In genomic region chr2:146010816-146011215, GRCm38 (mm10) we compare ENCODE assay signal across 22 mouse cellular contexts.
DNase-seq lines count a peak whose midpoint lies in the region; ATAC-seq lines count a peak whose summit lies in the region.
"Had no signal": no experiment of that assay in that cellular context is flagged by ENCODE, and none has a peak within 500 bp of the region (broad histone marks: within the 10 kb centered on the region; RNA-seq: fewer than 3 reads in every experiment).

No protein-coding gene starts in this region.

- no peak for ATAC-seq in forebrain, embryonic 12.5 days (ENCODE audit: low FRiP score)
- ATAC-seq in liver, embryonic 16.5 days (ENCODE audit: low read depth), result peak; percentile 45
- ATAC-seq in liver, embryonic 11.5 days (replicated peaks; ENCODE audit: low FRiP score), result no peak
- ATAC-seq: intestine, embryonic 16.5 days had no signal

- H3K27ac ChIP-seq in forebrain, embryonic 10.5 days, result 0 out of 2 replicates have a peak overlapping the region, but pooled peaks have one; percentile 33
- no peak overlapping the region for H3K27ac ChIP-seq in forebrain, embryonic 12.5 days
- H3K27ac ChIP-seq in liver, embryonic 16.5 days (ENCODE audit: low read length), result no peak overlapping the region
- H3K27ac ChIP-seq in liver, embryonic 11.5 days (ENCODE audit: low read depth, low read length), result no peak overlapping the region
- H3K27ac ChIP-seq: heart, embryonic 13.5 days; hindbrain, embryonic 12.5 days; neural tube, embryonic 12.5 days; stomach, embryonic 15.5 days had no signal

- peaks cover 30% of the 10 kb centered on the region for H3K4me1 ChIP-seq in forebrain, embryonic 10.5 days
- peaks cover 12% of the 10 kb centered on the region for H3K4me1 ChIP-seq in forebrain, embryonic 12.5 days
- no peaks in the 10 kb centered on the region for H3K4me1 ChIP-seq in liver, embryonic 16.5 days (ENCODE audit: control insufficient read depth, low read depth, low read length)
- H3K4me1 ChIP-seq in liver, embryonic 11.5 days (replicated peaks; ENCODE audit: control insufficient read depth, insufficient read depth, low read length), result peaks cover 4% of the 10 kb centered on the region; the same call in 1 of the 2 replicates
- H3K4me1 ChIP-seq: neural tube, embryonic 12.5 days; stomach, embryonic 15.5 days had no signal

- WGBS in forebrain, embryonic 10.5 days, result 52% methylated on average over 2 of the region's 2 CpGs
- 76% methylated on average over 2 of the region's 2 CpGs for WGBS in forebrain, embryonic 12.5 days
- 17% methylated on average over 2 of the region's 2 CpGs for WGBS in liver, embryonic 16.5 days (ENCODE audit: insufficient replicate concordance)
- 21% methylated on average over 2 of the region's 2 CpGs for WGBS in liver, embryonic 11.5 days

- no peak overlapping the region for H3K4me3 ChIP-seq in forebrain, embryonic 10.5 days
- H3K4me3 ChIP-seq in forebrain, embryonic 12.5 days (replicated peaks), result no peak overlapping the region
- no peak overlapping the region for H3K4me3 ChIP-seq in liver, embryonic 16.5 days (ENCODE audit: low read depth, low read length)
- H3K4me3 ChIP-seq in liver, embryonic 11.5 days (ENCODE audit: low read depth, low read length), result no peak overlapping the region
- H3K4me3 ChIP-seq: erythroblast, embryonic 14.5 days; heart, embryonic 13.5 days; hindbrain, embryonic 12.5 days; neural tube, embryonic 12.5 days; stomach, embryonic 15.5 days had no signal

- no peaks in the 10 kb centered on the region for H3K36me3 ChIP-seq in forebrain, embryonic 10.5 days (replicated peaks)
- no peaks in the 10 kb centered on the region for H3K36me3 ChIP-seq in forebrain, embryonic 12.5 days (replicated peaks)
- no peaks in the 10 kb centered on the region for H3K36me3 ChIP-seq in liver, embryonic 16.5 days (ENCODE audit: control insufficient read depth, insufficient read depth)
- H3K36me3 ChIP-seq in liver, embryonic 11.5 days (ENCODE audit: control insufficient read depth, insufficient read depth, low read length), result no peaks in the 10 kb centered on the region
- H3K36me3 ChIP-seq in splenic B cell, adult 2 months (ENCODE audit: control insufficient read depth, insufficient read depth, low read length, poor library complexity, severe bottlenecking), result no peaks in the 10 kb centered on the region
- H3K36me3 ChIP-seq: heart, embryonic 13.5 days; hindbrain, embryonic 12.5 days; neural tube, embryonic 12.5 days; stomach, embryonic 15.5 days had no signal

- no peaks in the 10 kb centered on the region for H3K9me3 ChIP-seq in forebrain, embryonic 10.5 days
- no peaks in the 10 kb centered on the region for H3K9me3 ChIP-seq in forebrain, embryonic 12.5 days
- no peaks in the 10 kb centered on the region for H3K9me3 ChIP-seq in liver, embryonic 16.5 days (replicated peaks; ENCODE audit: control insufficient read depth, low read length)
- H3K9me3 ChIP-seq in liver, embryonic 11.5 days (ENCODE audit: control insufficient read depth, low read length), result no peaks in the 10 kb centered on the region
- H3K9me3 ChIP-seq: heart, embryonic 13.5 days; hindbrain, embryonic 12.5 days; neural tube, embryonic 12.5 days; stomach, embryonic 15.5 days had no signal

- H3K9ac ChIP-seq in forebrain, embryonic 12.5 days, result no peak overlapping the region
- H3K9ac ChIP-seq in liver, embryonic 16.5 days (ENCODE audit: low read depth, low read length), result no peak overlapping the region
- H3K9ac ChIP-seq in liver, embryonic 11.5 days (ENCODE audit: low read depth, low read length), result no peak overlapping the region
- H3K9ac ChIP-seq: heart, embryonic 13.5 days; hindbrain, embryonic 12.5 days; neural tube, embryonic 12.5 days; stomach, embryonic 15.5 days had no signal

- DNase-seq in forebrain, embryonic 10.5 days (ENCODE audit: extremely low spot score, low spot score), result no peak
- DNase-seq in liver, embryonic 11.5 days (ENCODE audit: low spot score), result no peak
- DNase-seq in c-Kit-positive CD71-negative TER-119-negative erythroid progenitor cells, embryonic 14.5 days (ENCODE audit: low read depth), result peak; percentile 24
- peak; percentile 13 for DNase-seq in splenic B cell, adult 2 months (ENCODE audit: low read depth, low spot score)
- DNase-seq in cerebellum, postnatal 25 days, result no peak
- no peak for DNase-seq in layer of hippocampus, adult 9-11 months
- DNase-seq: adrenal gland, adult 8-10 months; B cell, adult 2 months; cerebellum, adult 8-10 months; gastrocnemius, postnatal 10 days; kidney, postnatal 25 days; lung, adult 18-20 months; lung, postnatal 4 days; right cerebral cortex, postnatal 4 days had no signal

- H3K27me3 ChIP-seq in forebrain, embryonic 10.5 days (ENCODE audit: poor library complexity, severe bottlenecking), result no peaks in the 10 kb centered on the region
- peaks cover 5% of the 10 kb centered on the region; the same call in 1 of the 2 replicates for H3K27me3 ChIP-seq in forebrain, embryonic 12.5 days
- no peaks in the 10 kb centered on the region for H3K27me3 ChIP-seq in liver, embryonic 16.5 days (ENCODE audit: control insufficient read depth, insufficient read depth, low read depth, low read length)
- no peaks in the 10 kb centered on the region for H3K27me3 ChIP-seq in liver, embryonic 11.5 days (replicated peaks; ENCODE audit: control insufficient read depth, insufficient read depth, low read length)
- H3K27me3 ChIP-seq in splenic B cell, adult 2 months (ENCODE audit: control insufficient read depth, insufficient read depth, low read length, poor library complexity, severe bottlenecking), result no peaks in the 10 kb centered on the region
- H3K27me3 ChIP-seq: heart, embryonic 13.5 days; hindbrain, embryonic 12.5 days; neural tube, embryonic 12.5 days; stomach, embryonic 15.5 days had no signal

- no peak overlapping the region for H3K4me2 ChIP-seq in forebrain, embryonic 12.5 days
- no peak overlapping the region for H3K4me2 ChIP-seq in liver, embryonic 16.5 days (ENCODE audit: low read depth, low read length)
- no peak overlapping the region for H3K4me2 ChIP-seq in liver, embryonic 11.5 days
- H3K4me2 ChIP-seq: heart, embryonic 13.5 days; hindbrain, embryonic 12.5 days; neural tube, embryonic 12.5 days; stomach, embryonic 15.5 days had no signal

Comparison
In these comparisons a context has a peak if more than half of its experiments do, and no peak if none do; other contexts are left out.
1. DNase-seq: peak in c-Kit-positive CD71-negative TER-119-negative erythroid progenitor cells, embryonic 14.5 days (single experiment) and splenic B cell, adult 2 months (single experiment); none in forebrain, embryonic 10.5 days (single experiment), liver, embryonic 11.5 days (single experiment), cerebellum, postnatal 25 days (0 of 2) and layer of hippocampus, adult 9-11 months (single experiment).